8 mouse cellular contexts compared by ENCODE assay signal in the genomic region with DNA sequence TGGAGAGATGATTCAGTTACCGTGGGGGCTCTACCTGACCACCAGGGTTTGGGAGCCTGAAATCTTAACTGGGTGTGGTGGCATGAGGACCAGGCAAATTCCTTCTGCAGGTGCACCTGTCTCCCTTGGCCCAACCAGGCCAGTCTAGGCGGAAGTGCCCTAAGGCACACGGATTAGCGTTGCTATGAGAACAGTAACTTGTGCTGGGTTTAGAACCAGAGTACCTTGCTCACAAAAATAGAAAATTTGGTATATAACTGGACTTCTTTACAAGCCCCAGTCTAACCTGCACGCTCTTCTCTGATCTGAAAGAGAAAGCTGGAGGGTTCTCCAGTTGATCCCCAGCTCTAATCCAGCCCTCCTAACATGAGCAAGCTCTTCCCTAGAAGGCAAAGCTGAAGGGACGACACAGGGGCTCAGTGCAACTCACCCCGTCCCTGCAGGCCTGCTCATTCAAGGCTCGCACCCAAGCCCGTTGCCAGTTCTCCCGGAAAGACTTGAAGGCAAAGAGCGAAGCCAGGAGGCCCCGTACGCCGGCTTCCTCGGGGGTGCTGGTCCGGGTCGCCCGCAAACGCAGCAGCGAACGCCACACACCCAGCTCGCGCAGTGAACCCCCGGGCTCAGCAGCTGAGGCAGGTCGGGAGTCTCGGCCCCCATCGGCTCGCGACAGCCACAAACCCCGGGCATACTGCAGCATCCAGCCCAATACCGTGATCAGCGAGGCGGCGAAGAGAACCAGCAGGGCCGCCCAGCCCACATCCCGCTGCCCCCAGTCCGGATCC. TPM values are rescaled to one million over a fixed set of nuclear protein-coding genes. Genes with fewer than 3 reads are reported as not detected.
DNase-seq lines count a peak whose midpoint lies in the region; ATAC-seq and TF ChIP-seq lines count a peak whose summit lies in the region.

No protein-coding gene starts in this region.

- ATAC-seq in midbrain, embryonic 13.5 days, result peak; percentile 32

- peak overlapping the region; percentile 93 for H3K4me2 ChIP-seq in midbrain, embryonic 13.5 days (replicated peaks)

- H3K27ac ChIP-seq in heart, adult 2 months, result peak overlapping the region; percentile 97
- peak overlapping the region; percentile 84 for H3K27ac ChIP-seq in forebrain, embryonic 10.5 days
- peak overlapping the region; percentile 84 for H3K27ac ChIP-seq in midbrain, embryonic 13.5 days

- H3K9ac ChIP-seq in heart, adult 2 months (ENCODE audit: low read depth, low read length), result peak overlapping the region; percentile 95
- H3K9ac ChIP-seq in midbrain, embryonic 13.5 days (replicated peaks), result peak overlapping the region; percentile 98

- no peaks in the 10 kb centered on the region for H3K27me3 ChIP-seq in heart, adult 2 months (ENCODE audit: control insufficient read depth, insufficient read depth, low read length)
- H3K27me3 ChIP-seq in forebrain, embryonic 10.5 days (ENCODE audit: poor library complexity, severe bottlenecking), result 0 out of 2 replicates have a peak, but pooled peaks cover 8% of the 10 kb centered on the region
- H3K27me3 ChIP-seq in midbrain, embryonic 13.5 days, result no peaks in the 10 kb centered on the region

- TF ChIP-seq POLR2A in heart, adult 2 months (IDR thresholded peaks at IDR 0.05; ENCODE audit: insufficient read depth, low read depth, low read length), result no peak

- H3K36me3 ChIP-seq in heart, adult 2 months (ENCODE audit: control insufficient read depth, insufficient read depth, low read length), result no peaks in the 10 kb centered on the region
- H3K36me3 ChIP-seq in forebrain, embryonic 10.5 days (replicated peaks), result peaks cover 32% of the 10 kb centered on the region
- H3K36me3 ChIP-seq in midbrain, embryonic 13.5 days, result peaks cover 28% of the 10 kb centered on the region

- WGBS in heart, adult 2 months, result 4% methylated on average over 37 of the region's 37 CpGs
- 2% methylated on average over 37 of the region's 37 CpGs for WGBS in forebrain, embryonic 10.5 days
- WGBS in midbrain, embryonic 13.5 days, result 2% methylated on average over 37 of the region's 37 CpGs

- peaks cover 7% of the 10 kb centered on the region for H3K4me1 ChIP-seq in heart, adult 2 months (ENCODE audit: control insufficient read depth, insufficient read depth, low read length)
- peaks cover 44% of the 10 kb centered on the region for H3K4me1 ChIP-seq in forebrain, embryonic 10.5 days
- H3K4me1 ChIP-seq in midbrain, embryonic 13.5 days (replicated peaks), result peaks cover 33% of the 10 kb centered on the region

- H3K9me3 ChIP-seq in forebrain, embryonic 10.5 days, result no peaks in the 10 kb centered on the region
- no peaks in the 10 kb centered on the region for H3K9me3 ChIP-seq in midbrain, embryonic 13.5 days

- H3K4me3 ChIP-seq in heart, adult 2 months, result peak overlapping the region; percentile 95
- H3K4me3 ChIP-seq in forebrain, embryonic 10.5 days, result peak overlapping the region; percentile 91
- H3K4me3 ChIP-seq in midbrain, embryonic 13.5 days (replicated peaks), result peak overlapping the region; percentile 98

- no peak for DNase-seq in heart, adult 2 months
- DNase-seq in heart, adult 11 months, result no peak
- peak; percentile 6 to 29 for DNase-seq in urinary bladder, postnatal 36 days (ENCODE audit: low spot score in 2 of 2)
- no peak for DNase-seq in urinary bladder, postnatal 4 days (ENCODE audit: low spot score in 2 of 2)
- DNase-seq in forebrain, embryonic 10.5 days (ENCODE audit: extremely low spot score, low spot score), result peak; percentile 35
- DNase-seq in kidney, postnatal 10 days, result peak; percentile 59
- no peak for DNase-seq in Muller cell, postnatal 12 days (ENCODE audit: inconsistent ontology term)

- H3K79me2 ChIP-seq in heart, adult 2 months (replicated peaks; ENCODE audit: control insufficient read depth, insufficient read depth, low read length), result peaks cover 2% of the 10 kb centered on the region

- no peak for TF ChIP-seq CTCF in heart, adult 2 months (IDR thresholded peaks at IDR 0.05)

- intact Hi-C loops in heart, adult 2 months (cut with DNase I), result no loop called here

- no peak for TF ChIP-seq EP300 in heart, adult 2 months (IDR thresholded peaks at IDR 0.05; ENCODE audit: insufficient read depth, low read depth, low read length)

RNA-seq across cellular contexts. Expression of a gene that starts 0.8 kb away (rescaled TPM):
- total RNA-seq in heart, adult 2 months (2021), result 10 to 100 TPM; 14.4 to 15.7 TPM
- polyA plus RNA-seq in heart, adult 2 months (2012; rRNA removed), result 20.4 and 29.9 TPM in 2 replicates
- 8.3 and 8.7 TPM in 2 replicates for polyA plus RNA-seq in forebrain, embryonic 10.5 days (2016; fragmentation: Nextera tagmentation; extraction: Ambion mirVana)
- polyA plus RNA-seq in midbrain, embryonic 13.5 days (2015; fragmentation: Nextera tagmentation; extraction: Ambion mirVana), result 23.0 and 27.3 TPM in 2 replicates

RNA-seq across cellular contexts. Expression of a gene that starts 6.5 kb away (rescaled TPM):
- total RNA-seq in heart, adult 2 months (2021), result 10 to 100 TPM; 18.9 to 20.6 TPM
- polyA plus RNA-seq in heart, adult 2 months (2012; rRNA removed), result 34.3 and 51.3 TPM in 2 replicates
- 48.0 and 49.3 TPM in 2 replicates for polyA plus RNA-seq in forebrain, embryonic 10.5 days (2016; fragmentation: Nextera tagmentation; extraction: Ambion mirVana)
- 40.8 TPM in 2 replicates for polyA plus RNA-seq in midbrain, embryonic 13.5 days (2015; fragmentation: Nextera tagmentation; extraction: Ambion mirVana)

RNA-seq across cellular contexts. Expression of a gene that starts 13.8 kb away (rescaled TPM):
- total RNA-seq in heart, adult 2 months (2021), result 10 to 100 TPM in 1 of 2 experiments, 1 to 10 TPM in 1; 6.9 to 10.2 TPM
- 12.6 and 16.0 TPM in 2 replicates for polyA plus RNA-seq in heart, adult 2 months (2012; rRNA removed)
- polyA plus RNA-seq in forebrain, embryonic 10.5 days (2016; fragmentation: Nextera tagmentation; extraction: Ambion mirVana), result 32.8 and 33.0 TPM in 2 replicates
- 37.5 and 38.5 TPM in 2 replicates for polyA plus RNA-seq in midbrain, embryonic 13.5 days (2015; fragmentation: Nextera tagmentation; extraction: Ambion mirVana)

RNA-seq across cellular contexts. Expression of a gene that starts 15.2 kb away (rescaled TPM):
- total RNA-seq in heart, adult 2 months (2021), result 10 to 100 TPM; 12.8 TPM
- polyA plus RNA-seq in heart, adult 2 months (2012; rRNA removed), result 12.7 and 14.2 TPM in 2 replicates
- 524 and 528 TPM in 2 replicates for polyA plus RNA-seq in forebrain, embryonic 10.5 days (2016; fragmentation: Nextera tagmentation; extraction: Ambion mirVana)
- 193 and 209 TPM in 2 replicates for polyA plus RNA-seq in midbrain, embryonic 13.5 days (2015; fragmentation: Nextera tagmentation; extraction: Ambion mirVana)

RNA-seq across cellular contexts. Expression of a gene that starts 24.7 kb away (rescaled TPM):
- total RNA-seq in heart, adult 2 months (2021), result 10 to 100 TPM; 39.8 to 49.3 TPM
- polyA plus RNA-seq in heart, adult 2 months (2012; rRNA removed), result 37.8 and 51.3 TPM in 2 replicates
- polyA plus RNA-seq in forebrain, embryonic 10.5 days (2016; fragmentation: Nextera tagmentation; extraction: Ambion mirVana), result 196 and 210 TPM in 2 replicates
- 72.3 and 72.9 TPM in 2 replicates for polyA plus RNA-seq in midbrain, embryonic 13.5 days (2015; fragmentation: Nextera tagmentation; extraction: Ambion mirVana)

Comparison
In these comparisons a context has a peak if more than half of its experiments do, and no peak if none do; other contexts are left out.
1. DNase-seq: peak in urinary bladder, postnatal 36 days (2 of 2), forebrain, embryonic 10.5 days (single experiment) and kidney, postnatal 10 days (single experiment); none in heart, adult 2 months (0 of 2), heart, adult 11 months (single experiment), urinary bladder, postnatal 4 days (0 of 2) and Muller cell, postnatal 12 days (single experiment).
2. Peak in every context shown above with its lines, with median percentiles within 50 percentile points of each other: H3K27ac ChIP-seq and H3K4me3 ChIP-seq.